8 mouse cellular contexts compared by ENCODE assay signal in the genomic region with DNA sequence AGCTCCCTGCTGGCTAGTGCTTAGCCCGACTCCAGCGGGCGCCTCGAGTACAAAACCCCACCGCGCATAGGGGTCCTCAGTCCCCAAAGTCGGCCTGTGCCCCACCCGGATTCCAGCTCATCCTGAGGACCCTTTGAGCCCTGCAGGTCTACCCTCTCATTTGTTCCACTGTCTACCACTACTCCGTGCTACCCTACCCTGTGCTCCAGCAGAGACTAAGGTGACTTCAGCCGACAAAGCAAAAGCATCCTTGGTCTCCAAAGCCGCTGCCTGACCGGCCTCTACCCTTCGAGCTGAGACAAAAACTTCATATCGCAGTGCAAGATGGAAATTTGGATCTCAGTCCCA. TPM values are rescaled to one million over a fixed set of nuclear protein-coding genes. Genes with fewer than 3 reads are reported as not detected.
DNase-seq lines count a peak whose midpoint lies in the region; ATAC-seq and TF ChIP-seq lines count a peak whose summit lies in the region.

No protein-coding gene starts in this region.

- peak overlapping the region; percentile 94 for H3K4me2 ChIP-seq in liver, embryonic 11.5 days
- peak overlapping the region; percentile 77 for H3K4me2 ChIP-seq in stomach, postnatal 0 days (replicated peaks; ENCODE audit: low read depth)

- intact Hi-C loops in heart, adult 2 months (cut with DNase I), result no loop called here

- peak overlapping the region; percentile 92 for H3K9ac ChIP-seq in heart, adult 2 months (ENCODE audit: low read depth, low read length)
- H3K9ac ChIP-seq in liver, embryonic 11.5 days (ENCODE audit: low read depth, low read length), result peak overlapping the region; percentile 71
- H3K9ac ChIP-seq in stomach, postnatal 0 days (ENCODE audit: low read length), result peak overlapping the region; percentile 77

- peak overlapping the region; percentile 96 for H3K27ac ChIP-seq in heart, adult 2 months
- no peak overlapping the region for H3K27ac ChIP-seq in thymus, adult 2 months (ENCODE audit: control insufficient read depth, insufficient read depth, low read length)
- H3K27ac ChIP-seq in liver, embryonic 11.5 days (ENCODE audit: low read depth, low read length), result peak overlapping the region; percentile 70
- H3K27ac ChIP-seq in stomach, postnatal 0 days (replicated peaks), result peak overlapping the region; percentile 83

- 12% methylated on average over 14 of the region's 14 CpGs for WGBS in heart, adult 2 months
- WGBS in thymus, adult 2 months, result 27% methylated on average over 14 of the region's 14 CpGs
- 15% methylated on average over 14 of the region's 14 CpGs for WGBS in liver, embryonic 11.5 days
- 14% methylated on average over 14 of the region's 14 CpGs for WGBS in stomach, postnatal 0 days

- TF ChIP-seq CTCF in heart, adult 2 months (IDR thresholded peaks at IDR 0.05), result no peak
- no peak; the same call in 1 of the 2 replicates for TF ChIP-seq CTCF in thymus, adult 2 months (IDR thresholded peaks at IDR 0.05; ENCODE audit: borderline replicate concordance, control insufficient read depth, extremely low read depth, insufficient read depth, low read length, poor library complexity)
- no peak for TF ChIP-seq CTCF in stomach, postnatal 0 days (IDR thresholded peaks at IDR 0.05; ENCODE audit: low read depth)

- TF ChIP-seq POLR2A in heart, adult 2 months (IDR thresholded peaks at IDR 0.05; ENCODE audit: insufficient read depth, low read depth, low read length), result no peak
- TF ChIP-seq POLR2A in thymus, adult 2 months (IDR thresholded peaks at IDR 0.05; ENCODE audit: control insufficient read depth, extremely low read depth, insufficient read depth, low read length, poor library complexity), result no peak

- H3K36me3 ChIP-seq in heart, adult 2 months (ENCODE audit: control insufficient read depth, insufficient read depth, low read length), result peaks cover 4% of the 10 kb centered on the region; the same call in 1 of the 2 replicates
- H3K36me3 ChIP-seq in thymus, adult 2 months (ENCODE audit: control insufficient read depth, insufficient read depth, low read length), result no peaks in the 10 kb centered on the region
- no peaks in the 10 kb centered on the region for H3K36me3 ChIP-seq in liver, embryonic 11.5 days (ENCODE audit: control insufficient read depth, insufficient read depth, low read length)
- H3K36me3 ChIP-seq in stomach, postnatal 0 days (ENCODE audit: control insufficient read depth, insufficient read depth, low read length), result no peaks in the 10 kb centered on the region; the same call in 1 of the 2 replicates

- ATAC-seq in liver, embryonic 11.5 days (replicated peaks; ENCODE audit: low FRiP score), result peak; percentile 19; the same call in 1 of the 2 replicates
- no peak; the same call in 1 of the 2 replicates for ATAC-seq in stomach, postnatal 0 days (ENCODE audit: low FRiP score, low TSS enrichment)

- no peak for DNase-seq in heart, adult 2 months
- DNase-seq in heart, postnatal 4 days, result no peak
- no peak for DNase-seq in thymus, adult 2 months
- no peak for DNase-seq in thymus, postnatal 0 days (ENCODE audit: low spot score)
- DNase-seq in liver, embryonic 11.5 days (ENCODE audit: low spot score), result no peak
- no peak for DNase-seq in stomach, postnatal 0 days (ENCODE audit: low spot score)
- no peak for DNase-seq in adrenal gland, postnatal 4 days (ENCODE audit: low spot score in 2 of 2)
- DNase-seq in embryo, embryonic 10.5 days (ENCODE audit: low spot score), result no peak

- H3K4me3 ChIP-seq in heart, adult 2 months, result peak overlapping the region; percentile 89
- peak overlapping the region; percentile 68 for H3K4me3 ChIP-seq in thymus, adult 2 months (ENCODE audit: control insufficient read depth, insufficient read depth, low read length)
- H3K4me3 ChIP-seq in liver, embryonic 11.5 days (ENCODE audit: low read depth, low read length), result peak overlapping the region; percentile 78
- peak overlapping the region; percentile 82 for H3K4me3 ChIP-seq in stomach, postnatal 0 days (ENCODE audit: low read depth, low read length)

- H3K27me3 ChIP-seq in heart, adult 2 months (ENCODE audit: control insufficient read depth, insufficient read depth, low read length), result no peaks in the 10 kb centered on the region
- H3K27me3 ChIP-seq in thymus, adult 2 months (ENCODE audit: control insufficient read depth, insufficient read depth, low read length), result no peaks in the 10 kb centered on the region
- peaks cover 29% of the 10 kb centered on the region for H3K27me3 ChIP-seq in liver, embryonic 11.5 days (replicated peaks; ENCODE audit: control insufficient read depth, insufficient read depth, low read length)
- H3K27me3 ChIP-seq in stomach, postnatal 0 days (ENCODE audit: control insufficient read depth, insufficient read depth, low read length), result no peaks in the 10 kb centered on the region

- no peaks in the 10 kb centered on the region; the same call in none of the 2 replicates for H3K4me1 ChIP-seq in heart, adult 2 months (ENCODE audit: control insufficient read depth, insufficient read depth, low read length)
- peaks cover 18% of the 10 kb centered on the region for H3K4me1 ChIP-seq in thymus, adult 2 months (replicated peaks; ENCODE audit: control insufficient read depth, insufficient read depth, low read length)
- H3K4me1 ChIP-seq in liver, embryonic 11.5 days (replicated peaks; ENCODE audit: control insufficient read depth, insufficient read depth, low read length), result peaks cover 38% of the 10 kb centered on the region
- H3K4me1 ChIP-seq in stomach, postnatal 0 days (replicated peaks; ENCODE audit: control insufficient read depth, insufficient read depth), result peaks cover 8% of the 10 kb centered on the region

- TF ChIP-seq EP300 in heart, adult 2 months (IDR thresholded peaks at IDR 0.05; ENCODE audit: insufficient read depth, low read depth, low read length), result no peak
- TF ChIP-seq EP300 in stomach, postnatal 0 days (optimal IDR thresholded peaks at IDR 0.05), result no peak

- no peaks in the 10 kb centered on the region for H3K79me2 ChIP-seq in heart, adult 2 months (replicated peaks; ENCODE audit: control insufficient read depth, insufficient read depth, low read length)

- no peaks in the 10 kb centered on the region for H3K9me3 ChIP-seq in liver, embryonic 11.5 days (ENCODE audit: control insufficient read depth, low read length)
- H3K9me3 ChIP-seq in stomach, postnatal 0 days (ENCODE audit: control insufficient read depth, low read length), result no peaks in the 10 kb centered on the region

RNA-seq across cellular contexts. Expression of gene Rilpl1, which starts 0.4 kb away (rescaled TPM):
- total RNA-seq in heart, adult 2 months (2021), result 100 to 1,000 TPM; 189 to 251 TPM
- polyA plus RNA-seq in heart, adult 2 months (2012; rRNA removed), result 166 and 182 TPM in 2 replicates
- 10 to 100 TPM; 50.3 to 53.6 TPM for total RNA-seq in heart, postnatal 4 days (2021)
- 3.6 and 9.5 TPM in 2 replicates for polyA plus RNA-seq in thymus, adult 2 months (2012; rRNA removed)
- polyA plus RNA-seq in thymus, postnatal 0 days (2015; fragmentation: Nextera tagmentation; extraction: Ambion mirVana), result 4.6 and 4.8 TPM in 2 replicates
- 9.8 and 10.6 TPM in 2 replicates for polyA plus RNA-seq in liver, embryonic 11.5 days (2014; fragmentation: Nextera tagmentation; extraction: Ambion mirVana)
- 9.0 and 9.3 TPM in 2 replicates for polyA plus RNA-seq in stomach, postnatal 0 days (2015; fragmentation: Nextera tagmentation; extraction: Ambion mirVana)
- total RNA-seq in adrenal gland, postnatal 4 days (2021), result 10 to 100 TPM; 23.0 TPM

RNA-seq across cellular contexts. Expression of gene Tmed2, which starts 8.9 kb away (rescaled TPM):
- total RNA-seq in heart, adult 2 months (2021), result 100 to 1,000 TPM; 167 to 194 TPM
- 80.9 and 150 TPM in 2 replicates for polyA plus RNA-seq in heart, adult 2 months (2012; rRNA removed)
- total RNA-seq in heart, postnatal 4 days (2021), result 100 to 1,000 TPM; 217 to 226 TPM
- polyA plus RNA-seq in thymus, adult 2 months (2012; rRNA removed), result 134 and 198 TPM in 2 replicates
- 489 and 490 TPM in 2 replicates for polyA plus RNA-seq in thymus, postnatal 0 days (2015; fragmentation: Nextera tagmentation; extraction: Ambion mirVana)
- 521 and 566 TPM in 2 replicates for polyA plus RNA-seq in liver, embryonic 11.5 days (2014; fragmentation: Nextera tagmentation; extraction: Ambion mirVana)
- polyA plus RNA-seq in stomach, postnatal 0 days (2015; fragmentation: Nextera tagmentation; extraction: Ambion mirVana), result 544 and 572 TPM in 2 replicates
- total RNA-seq in adrenal gland, postnatal 4 days (2021), result 100 to 1,000 TPM; 199 to 213 TPM

RNA-seq across cellular contexts. Expression of gene Ddx55, which starts 21.1 kb away (rescaled TPM):
- 1 to 10 TPM; 6.2 to 7.5 TPM for total RNA-seq in heart, adult 2 months (2021)
- polyA plus RNA-seq in heart, adult 2 months (2012; rRNA removed), result 5.3 and 7.7 TPM in 2 replicates
- 1 to 10 TPM; 7.8 to 8.5 TPM for total RNA-seq in heart, postnatal 4 days (2021)
- 33.2 and 38.5 TPM in 2 replicates for polyA plus RNA-seq in thymus, adult 2 months (2012; rRNA removed)
- 16.5 and 19.7 TPM in 2 replicates for polyA plus RNA-seq in thymus, postnatal 0 days (2015; fragmentation: Nextera tagmentation; extraction: Ambion mirVana)
- polyA plus RNA-seq in liver, embryonic 11.5 days (2014; fragmentation: Nextera tagmentation; extraction: Ambion mirVana), result 18.9 and 19.6 TPM in 2 replicates
- 5.8 and 6.1 TPM in 2 replicates for polyA plus RNA-seq in stomach, postnatal 0 days (2015; fragmentation: Nextera tagmentation; extraction: Ambion mirVana)
- total RNA-seq in adrenal gland, postnatal 4 days (2021), result 10 to 100 TPM; 16.1 to 16.8 TPM

RNA-seq across cellular contexts. Expression of gene Eif2b1, which starts 47.4 kb away (rescaled TPM):
- total RNA-seq in heart, adult 2 months (2021), result 10 to 100 TPM; 23.5 to 27.6 TPM
- polyA plus RNA-seq in heart, adult 2 months (2012; rRNA removed), result 18.4 and 24.7 TPM in 2 replicates
- total RNA-seq in heart, postnatal 4 days (2021), result 10 to 100 TPM; 38.6 to 42.5 TPM
- 25.2 and 25.4 TPM in 2 replicates for polyA plus RNA-seq in thymus, adult 2 months (2012; rRNA removed)
- 69.5 and 71.1 TPM in 2 replicates for polyA plus RNA-seq in thymus, postnatal 0 days (2015; fragmentation: Nextera tagmentation; extraction: Ambion mirVana)
- 119 and 123 TPM in 2 replicates for polyA plus RNA-seq in liver, embryonic 11.5 days (2014; fragmentation: Nextera tagmentation; extraction: Ambion mirVana)
- polyA plus RNA-seq in stomach, postnatal 0 days (2015; fragmentation: Nextera tagmentation; extraction: Ambion mirVana), result 58.8 and 61.2 TPM in 2 replicates
- total RNA-seq in adrenal gland, postnatal 4 days (2021), result 10 to 100 TPM; 54.2 to 58.5 TPM

RNA-seq across cellular contexts. Expression of gene Gtf2h3, which starts 47.4 kb away (rescaled TPM):
- total RNA-seq in heart, adult 2 months (2021), result 10 to 100 TPM; 19.4 to 20.4 TPM
- polyA plus RNA-seq in heart, adult 2 months (2012; rRNA removed), result 29.0 and 39.2 TPM in 2 replicates
- 10 to 100 TPM; 20.1 to 23.9 TPM for total RNA-seq in heart, postnatal 4 days (2021)
- 55.7 and 57.6 TPM in 2 replicates for polyA plus RNA-seq in thymus, adult 2 months (2012; rRNA removed)
- 43.8 and 50.2 TPM in 2 replicates for polyA plus RNA-seq in thymus, postnatal 0 days (2015; fragmentation: Nextera tagmentation; extraction: Ambion mirVana)
- polyA plus RNA-seq in liver, embryonic 11.5 days (2014; fragmentation: Nextera tagmentation; extraction: Ambion mirVana), result 69.7 and 69.9 TPM in 2 replicates
- 24.9 and 27.6 TPM in 2 replicates for polyA plus RNA-seq in stomach, postnatal 0 days (2015; fragmentation: Nextera tagmentation; extraction: Ambion mirVana)
- total RNA-seq in adrenal gland, postnatal 4 days (2021), result 10 to 100 TPM; 43.2 to 45.5 TPM

Comparison
In these comparisons a context has a peak if more than half of its experiments do, and no peak if none do; other contexts are left out.
1. RNA of gene Rilpl1, which starts 0.4 kb away (polyA plus RNA-seq): 166 to 182 TPM in heart, adult 2 months; 9.8 to 10.6 TPM in liver, embryonic 11.5 days, 3.6 to 9.5 TPM in thymus, adult 2 months, 9.0 to 9.3 TPM in stomach, postnatal 0 days and 4.6 to 4.8 TPM in thymus, postnatal 0 days; every median in the first group is over 10 times any median in the second.
2. Peak in every context shown above with its lines, with median percentiles within 50 percentile points of each other: H3K4me3 ChIP-seq and H3K9ac ChIP-seq.